ENCODE assay signal across 21 mouse cellular contexts in the genomic region with DNA sequence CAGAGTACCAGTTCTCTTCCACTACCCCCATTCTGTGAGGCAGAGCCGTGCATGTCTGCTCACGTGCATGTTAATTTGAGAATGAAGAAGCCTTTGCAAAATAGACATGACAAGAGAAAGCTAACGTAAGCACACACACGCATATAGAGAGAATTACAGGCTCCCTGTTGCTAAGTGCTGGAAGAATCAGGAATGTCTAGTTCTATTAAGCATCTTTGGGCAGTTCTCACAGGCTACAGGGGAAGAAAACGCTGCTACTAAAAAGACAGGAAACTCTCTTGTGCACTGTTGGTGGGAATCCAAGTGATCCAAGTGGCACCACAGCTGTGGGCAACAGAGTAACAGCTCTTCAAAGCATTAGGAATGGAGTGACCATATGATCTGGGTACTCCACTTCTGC. TPM values are rescaled to one million over a fixed set of nuclear protein-coding genes. Genes with fewer than 3 reads are reported as not detected.
DNase-seq lines count a peak whose midpoint lies in the region; ATAC-seq and TF ChIP-seq lines count a peak whose summit lies in the region.
"Had no signal": no experiment of that assay in that cellular context is flagged by ENCODE, and none has a peak within 500 bp of the region (broad histone marks: within the 10 kb centered on the region; RNA-seq: fewer than 3 reads in every experiment).

No protein-coding gene starts in this region.

- peaks cover 30% of the 10 kb centered on the region for H3K4me1 ChIP-seq in hindbrain, embryonic 10.5 days (replicated peaks)
- no peaks in the 10 kb centered on the region for H3K4me1 ChIP-seq in hindbrain, embryonic 11.5 days (replicated peaks; ENCODE audit: control insufficient read depth, insufficient read depth, low read length)
- H3K4me1 ChIP-seq in forebrain, postnatal 0 days (ENCODE audit: insufficient read depth) = peaks cover 7% of the 10 kb centered on the region; the same call in 1 of the 2 replicates
- H3K4me1 ChIP-seq in hindbrain, postnatal 0 days (ENCODE audit: insufficient read depth, low read length) = peaks cover 11% of the 10 kb centered on the region
- peaks cover 26% of the 10 kb centered on the region for H3K4me1 ChIP-seq in midbrain, embryonic 16.5 days (ENCODE audit: control insufficient read depth, insufficient read depth, low read length)
- H3K4me1 ChIP-seq: embryonic facial prominence, embryonic 12.5 days had no signal

- H3K27me3 ChIP-seq in hindbrain, embryonic 10.5 days (ENCODE audit: insufficient read depth, poor library complexity, severe bottlenecking) = no peaks in the 10 kb centered on the region
- H3K27me3 ChIP-seq in hindbrain, embryonic 11.5 days (ENCODE audit: control insufficient read depth, insufficient read depth, low read length) = no peaks in the 10 kb centered on the region
- H3K27me3 ChIP-seq in forebrain, postnatal 0 days (ENCODE audit: insufficient read depth, low read length) = no peaks in the 10 kb centered on the region
- no peaks in the 10 kb centered on the region for H3K27me3 ChIP-seq in hindbrain, postnatal 0 days (ENCODE audit: insufficient read depth, low read length)
- no peaks in the 10 kb centered on the region for H3K27me3 ChIP-seq in midbrain, embryonic 16.5 days (ENCODE audit: control insufficient read depth, insufficient read depth, low read depth, low read length)
- H3K27me3 ChIP-seq: embryonic facial prominence, embryonic 12.5 days; limb, embryonic 13.5 days; lung, embryonic 15.5 days had no signal

- H3K9ac ChIP-seq in hindbrain, embryonic 11.5 days (ENCODE audit: low read depth, low read length) = no peak overlapping the region
- H3K9ac ChIP-seq in forebrain, postnatal 0 days = no peak overlapping the region
- no peak overlapping the region for H3K9ac ChIP-seq in hindbrain, postnatal 0 days (replicated peaks; ENCODE audit: low read length)
- H3K9ac ChIP-seq in midbrain, embryonic 16.5 days (ENCODE audit: low read depth, low read length) = 0 out of 2 replicates have a peak overlapping the region, but pooled peaks have one; percentile 6
- H3K9ac ChIP-seq: embryonic facial prominence, embryonic 12.5 days; limb, embryonic 13.5 days; liver, embryonic 13.5 days; lung, embryonic 15.5 days had no signal

- H3K36me3 ChIP-seq in hindbrain, embryonic 10.5 days = no peaks in the 10 kb centered on the region
- no peaks in the 10 kb centered on the region for H3K36me3 ChIP-seq in hindbrain, embryonic 11.5 days (ENCODE audit: control insufficient read depth, insufficient read depth, low read length)
- no peaks in the 10 kb centered on the region for H3K36me3 ChIP-seq in forebrain, postnatal 0 days (ENCODE audit: insufficient read depth)
- no peaks in the 10 kb centered on the region for H3K36me3 ChIP-seq in hindbrain, postnatal 0 days (ENCODE audit: insufficient read depth, low read length)
- H3K36me3 ChIP-seq in midbrain, embryonic 16.5 days (ENCODE audit: control insufficient read depth, insufficient read depth, low read length) = no peaks in the 10 kb centered on the region
- H3K36me3 ChIP-seq: embryonic facial prominence, embryonic 12.5 days; heart, embryonic 10.5 days; limb, embryonic 13.5 days; liver, embryonic 13.5 days; lung, embryonic 15.5 days had no signal

- DNase-seq in hindbrain, embryonic 10.5 days (ENCODE audit: low spot score) = no peak
- no peak for DNase-seq in hindbrain, embryonic 11.5 days (ENCODE audit: low spot score)
- peak; percentile 34 for DNase-seq in forebrain, postnatal 0 days
- peak; percentile 49 for DNase-seq in hindbrain, postnatal 0 days (ENCODE audit: low spot score)
- DNase-seq in lung, adult 18-20 months = no peak
- DNase-seq: adrenal gland, postnatal 36 days; B cell, adult 2 months; cerebellum, adult 9-11 months; gastrocnemius, postnatal 36 days; kidney, adult 11 months; liver, embryonic 13.5 days; thymus, postnatal 14 days had no signal

- TF ChIP-seq CTCF in forebrain, postnatal 0 days (IDR thresholded peaks at IDR 0.05; ENCODE audit: low read depth) = no peak
- TF ChIP-seq CTCF in hindbrain, postnatal 0 days (IDR thresholded peaks at IDR 0.05; ENCODE audit: low read depth) = no peak

- peak overlapping the region; percentile 13; the same call in 1 of the 2 replicates for H3K27ac ChIP-seq in hindbrain, embryonic 10.5 days
- H3K27ac ChIP-seq in hindbrain, embryonic 11.5 days (ENCODE audit: low read depth, low read length) = no peak overlapping the region
- peak overlapping the region; percentile 47; the same call in 1 of the 2 replicates for H3K27ac ChIP-seq in forebrain, postnatal 0 days (ENCODE audit: low read depth, low read length)
- peak overlapping the region; percentile 37 for H3K27ac ChIP-seq in hindbrain, postnatal 0 days
- peak overlapping the region; percentile 55 for H3K27ac ChIP-seq in midbrain, embryonic 16.5 days (ENCODE audit: low read length)
- H3K27ac ChIP-seq: embryonic facial prominence, embryonic 12.5 days; heart, embryonic 10.5 days; kidney, postnatal 0 days; limb, embryonic 13.5 days; liver, embryonic 13.5 days; lung, embryonic 15.5 days; macrophage had no signal

- no peak for ATAC-seq in hindbrain, embryonic 11.5 days (ENCODE audit: low FRiP score)
- peak; percentile 70 for ATAC-seq in forebrain, postnatal 0 days
- ATAC-seq in hindbrain, postnatal 0 days = peak; percentile 78
- 0 out of 2 replicates have a peak, but pooled peaks have one; percentile 47 for ATAC-seq in midbrain, embryonic 16.5 days
- no peak for ATAC-seq in erythroblast, adult 5-6 weeks (replicated peaks; ENCODE audit: low FRiP score, poor library complexity, severe bottlenecking)
- no peak for ATAC-seq in megakaryocyte-erythroid progenitor cell, adult 5-6 weeks (replicated peaks; ENCODE audit: low FRiP score, low TSS enrichment, poor library complexity, severe bottlenecking)

- H3K4me2 ChIP-seq in hindbrain, embryonic 11.5 days (replicated peaks; ENCODE audit: low read depth, low read length) = no peak overlapping the region
- no peak overlapping the region for H3K4me2 ChIP-seq in forebrain, postnatal 0 days (ENCODE audit: low read depth)
- H3K4me2 ChIP-seq in hindbrain, postnatal 0 days (ENCODE audit: low read depth, low read length) = no peak overlapping the region
- H3K4me2 ChIP-seq in midbrain, embryonic 16.5 days (ENCODE audit: low read length) = no peak overlapping the region
- H3K4me2 ChIP-seq: embryonic facial prominence, embryonic 12.5 days; limb, embryonic 13.5 days; liver, embryonic 13.5 days; lung, embryonic 15.5 days had no signal

- H3K4me3 ChIP-seq in hindbrain, embryonic 10.5 days = no peak overlapping the region
- no peak overlapping the region for H3K4me3 ChIP-seq in hindbrain, embryonic 11.5 days (ENCODE audit: low read depth, low read length)
- no peak overlapping the region for H3K4me3 ChIP-seq in forebrain, postnatal 0 days (ENCODE audit: low read depth, low read length)
- H3K4me3 ChIP-seq in hindbrain, postnatal 0 days (ENCODE audit: low read length) = no peak overlapping the region
- H3K4me3 ChIP-seq in midbrain, embryonic 16.5 days (ENCODE audit: low read depth, low read length) = no peak overlapping the region
- H3K4me3 ChIP-seq: embryonic facial prominence, embryonic 12.5 days; heart, embryonic 10.5 days; limb, embryonic 13.5 days; liver, embryonic 13.5 days; lung, embryonic 15.5 days had no signal

- WGBS in hindbrain, embryonic 10.5 days = 47% methylated on average over 5 of the region's 5 CpGs
- WGBS in hindbrain, embryonic 11.5 days = 40% methylated on average over 5 of the region's 5 CpGs
- WGBS in forebrain, postnatal 0 days = 19% methylated on average over 5 of the region's 5 CpGs
- 16% methylated on average over 5 of the region's 5 CpGs for WGBS in hindbrain, postnatal 0 days
- WGBS in midbrain, embryonic 16.5 days = 14% methylated on average over 5 of the region's 5 CpGs

- no peaks in the 10 kb centered on the region for H3K9me3 ChIP-seq in hindbrain, embryonic 10.5 days
- H3K9me3 ChIP-seq in hindbrain, embryonic 11.5 days (ENCODE audit: control insufficient read depth, low read length) = no peaks in the 10 kb centered on the region
- no peaks in the 10 kb centered on the region for H3K9me3 ChIP-seq in forebrain, postnatal 0 days (ENCODE audit: low read length)
- H3K9me3 ChIP-seq in hindbrain, postnatal 0 days (ENCODE audit: low read length) = no peaks in the 10 kb centered on the region
- no peaks in the 10 kb centered on the region for H3K9me3 ChIP-seq in midbrain, embryonic 16.5 days (replicated peaks; ENCODE audit: control insufficient read depth, low read length, poor library complexity, severe bottlenecking)
- H3K9me3 ChIP-seq: embryonic facial prominence, embryonic 12.5 days; heart, embryonic 10.5 days; limb, embryonic 13.5 days; liver, embryonic 13.5 days; lung, embryonic 15.5 days had no signal

RNA-seq across cellular contexts. Expression of a gene that starts 43.1 kb away (rescaled TPM):
- polyA plus RNA-seq in hindbrain, embryonic 10.5 days (2016; fragmentation: Nextera tagmentation; extraction: Ambion mirVana) = 3.7 and 6.4 TPM in 2 replicates
- 9.5 and 10.4 TPM in 2 replicates for polyA plus RNA-seq in hindbrain, embryonic 11.5 days (2014; fragmentation: Nextera tagmentation; extraction: Ambion mirVana)
- total RNA-seq in forebrain, postnatal 0 days (2014; rRNA removed) = 51.5 and 53.2 TPM in 2 replicates
- polyA plus RNA-seq in forebrain, postnatal 0 days (2015; fragmentation: Nextera tagmentation; extraction: Ambion mirVana) = 13.8 and 21.3 TPM in 2 replicates
- 32.9 and 34.8 TPM in 2 replicates for total RNA-seq in hindbrain, postnatal 0 days (2014; rRNA removed)
- 12.5 and 13.1 TPM in 2 replicates for polyA plus RNA-seq in hindbrain, postnatal 0 days (2015; fragmentation: Nextera tagmentation; extraction: Ambion mirVana)
- 31.8 and 33.8 TPM in 2 replicates for polyA plus RNA-seq in midbrain, embryonic 16.5 days (2015; fragmentation: Nextera tagmentation; extraction: Ambion mirVana)
- 20.2 and 21.1 TPM in 2 replicates for total RNA-seq in erythroblast, adult 5-6 weeks (2015; ENCODE audit: low replicate concordance)
- total RNA-seq in erythroblast, adult 5-6 weeks (2017; ENCODE audit: low replicate concordance) = 13.3 and 18.8 TPM in 2 replicates
- total RNA-seq in megakaryocyte-erythroid progenitor cell, adult 5-6 weeks (2014; fragmentation: Nextera tagmentation) = 34.1 and 50.0 TPM in 2 replicates
- 24.7 and 32.6 TPM in 2 replicates for total RNA-seq in megakaryocyte-erythroid progenitor cell, adult 5-6 weeks (2017)

Comparison
In these comparisons a context has a peak if more than half of its experiments do, and no peak if none do; other contexts are left out.
1. DNase-seq: peak in forebrain, postnatal 0 days (single experiment) and hindbrain, postnatal 0 days (single experiment); none in hindbrain, embryonic 10.5 days (single experiment), hindbrain, embryonic 11.5 days (single experiment) and lung, adult 18-20 months (0 of 2).
2. ATAC-seq: peak in forebrain, postnatal 0 days (single experiment), hindbrain, postnatal 0 days (single experiment) and midbrain, embryonic 16.5 days (single experiment); none in hindbrain, embryonic 11.5 days (single experiment), erythroblast, adult 5-6 weeks (single experiment) and megakaryocyte-erythroid progenitor cell, adult 5-6 weeks (single experiment).